Mouse (Mus musculus) liver, embryonic 16.5 days (tissue): Measurements from ENCODE around the gene Hspa12b. TPM values are rescaled to one million over a fixed set of nuclear protein-coding genes. Genes with fewer than 3 reads are reported as not detected.

Experiments used
- ATAC-seq: fragments of 200-750 bp; cut with Nextera tagmentation; 2 replicates; pipeline ENCODE4 v1.8.0; 2017; ENCODE audit warnings: low read depth, mild to moderate bottlenecking, moderate number of reproducible peaks, moderate library complexity
- H3K27ac ChIP-seq: fragments of 300-500 bp; sonication (generic); 2 replicates; pipeline ENCODE4 v1.5.1; 2014; ENCODE audit warnings: mild to moderate bottlenecking, low read length
- H3K27me3 ChIP-seq: fragments of 300-500 bp; sonication (generic); 2 replicates; pipeline ENCODE4 v1.6.1; 2014; ENCODE audit warnings: low read depth, low read length, mixed read lengths; ENCODE audit not compliant: control insufficient read depth, insufficient read depth
- H3K36me3 ChIP-seq: fragments of 300-500 bp; sonication (generic); 2 replicates; pipeline ENCODE4 v1.6.1; 2014; ENCODE audit warnings: mild to moderate bottlenecking; ENCODE audit not compliant: control insufficient read depth, insufficient read depth
- H3K4me1 ChIP-seq: fragments of 300-500 bp; sonication (generic); 2 replicates; pipeline ENCODE4 v1.6.1; 2014; ENCODE audit warnings: low read depth, low read length, mixed read lengths; ENCODE audit not compliant: control insufficient read depth
- H3K4me2 ChIP-seq: fragments of 300-500 bp; sonication (generic); 2 replicates; pipeline ENCODE4 v1.6.1; 2014; ENCODE audit warnings: low read depth, low read length, mixed read lengths
- H3K4me3 ChIP-seq: fragments of 300-500 bp; sonication (generic); 2 replicates; pipeline ENCODE4 v1.5.1; 2014; ENCODE audit warnings: low read depth, mild to moderate bottlenecking, low read length
- H3K9ac ChIP-seq: fragments of 300-500 bp; sonication (generic); 2 replicates; pipeline ENCODE4 v1.6.1; 2014; ENCODE audit warnings: low read depth, low read length
- H3K9me3 ChIP-seq: fragments of 300-500 bp; sonication (generic); replicated peaks from 2 replicates; pipeline ENCODE4 v1.6.1; 2016; ENCODE audit warnings: low read length; ENCODE audit not compliant: control insufficient read depth
- WGBS: fragments of 180-500 bp; shearing (Covaris S2); extraction: QIAGEN DNeasy Blood & Tissue Kit; methylation state at CpG from one replicate; pipeline ENCODE4 v1.1.7; 2014; ENCODE audit not compliant: insufficient replicate concordance; 5-methylcytosine and 5-hydroxymethylcytosine counted together
- polyA plus RNA-seq: library from polyadenylated mRNA; unstranded; fragments of >200 nt; fragmentation: Nextera tagmentation; extraction: Ambion mirVana; gene quantifications from 2 replicates; pipeline ENCODE4 v1.2.1, GENCODE M21; 2015

Hspa12b gene
- polyA plus RNA-seq, 1 experiment from 2014 or later: 2.0 TPM

GRCm38 (mm10) chr2:131142592-131142991, 15.5 kb downstream of the Hspa12b start:
- peaks cover 15% of the 10 kb centered on the region for H3K4me1 ChIP-seq
- no peaks in the 10 kb centered on the region for H3K9me3 ChIP-seq
- WGBS: 19% methylated on average over 18 of the region's 18 CpGs
- peaks cover 35% of the 10 kb centered on the region for H3K36me3 ChIP-seq
- H3K9ac ChIP-seq: no peak overlapping the region
- H3K27me3 ChIP-seq: no peaks in the 10 kb centered on the region
- peak overlapping the region; percentile 22; the same call in 1 of the 2 replicates for H3K4me2 ChIP-seq
- H3K27ac ChIP-seq: no peak overlapping the region
- ATAC-seq: peak; percentile 81
- H3K4me3 ChIP-seq: no peak overlapping the region

GRCm38 (mm10) chr2:131143007-131143780, 16.1 kb downstream of the Hspa12b start:
- no peak for ATAC-seq
- 78% methylated on average over 22 of the region's 22 CpGs for WGBS
- peak overlapping the region; percentile 22; the same call in 1 of the 2 replicates for H3K4me2 ChIP-seq
- H3K9ac ChIP-seq: no peak overlapping the region
- H3K4me3 ChIP-seq: no peak overlapping the region
- H3K27me3 ChIP-seq: no peaks in the 10 kb centered on the region
- H3K27ac ChIP-seq: no peak overlapping the region
- H3K36me3 ChIP-seq: peaks cover 41% of the 10 kb centered on the region
- H3K4me1 ChIP-seq: peaks cover 14% of the 10 kb centered on the region
- no peaks in the 10 kb centered on the region for H3K9me3 ChIP-seq

- Histone ChIP-seq H3K9me3 (no peaks in the 10 kb centered on the region), H3K27me3 (no peaks in the 10 kb centered on the region), H3K4me3 (no peak overlapping the region), H3K27ac (no peak overlapping the region), H3K9ac (no peak overlapping the region), H3K4me1 (peaks cover 10% of the 10 kb centered on the region), H3K36me3 (peaks cover 59% of the 10 kb centered on the region), H3K4me2 (no peak overlapping the region)
- WGBS: 78% methylated on average over 13 of the region's 13 CpGs
- no peak for ATAC-seq
These were observed 18.0 kb downstream of the Hspa12b start for GRCm38 (mm10) chr2:131145121-131145520.

GRCm38 (mm10) chr2:131145536-131145935, 18.5 kb downstream of the Hspa12b start:
- H3K36me3 ChIP-seq: peaks cover 63% of the 10 kb centered on the region
- 83% methylated on average over 2 of the region's 2 CpGs for WGBS
- H3K9ac ChIP-seq: no peak overlapping the region
- no peak overlapping the region for H3K4me3 ChIP-seq
- no peak overlapping the region for H3K27ac ChIP-seq
- H3K9me3 ChIP-seq: no peaks in the 10 kb centered on the region
- H3K27me3 ChIP-seq: no peaks in the 10 kb centered on the region
- ATAC-seq: no peak
- no peak overlapping the region for H3K4me2 ChIP-seq
- peaks cover 10% of the 10 kb centered on the region for H3K4me1 ChIP-seq

GRCm38 (mm10) chr2:131146193-131147042, 19.3 kb downstream of the Hspa12b start:
- Histone ChIP-seq H3K27me3 (no peaks in the 10 kb centered on the region), H3K36me3 (peaks cover 72% of the 10 kb centered on the region), H3K4me3 (no peak overlapping the region), H3K9me3 (no peaks in the 10 kb centered on the region), H3K4me1 (peaks cover 10% of the 10 kb centered on the region), H3K27ac (no peak overlapping the region), H3K4me2 (no peak overlapping the region), H3K9ac (no peak overlapping the region)
- ATAC-seq: no peak
- WGBS: 79% methylated on average over 21 of the region's 21 CpGs

GRCm38 (mm10) chr2:131147043-131147365, 19.9 kb downstream of the Hspa12b start:
- 94% methylated on average over 8 of the region's 8 CpGs for WGBS
- Histone ChIP-seq H3K9ac (no peak overlapping the region), H3K36me3 (peaks cover 75% of the 10 kb centered on the region), H3K4me3 (no peak overlapping the region), H3K4me2 (no peak overlapping the region), H3K27ac (no peak overlapping the region), H3K27me3 (no peaks in the 10 kb centered on the region), H3K4me1 (peaks cover 15% of the 10 kb centered on the region), H3K9me3 (no peaks in the 10 kb centered on the region)
- ATAC-seq: no peak

GRCm38 (mm10) chr2:131148353-131149253, 21.5 kb downstream of the Hspa12b start:
- H3K27ac ChIP-seq: no peak overlapping the region
- ATAC-seq: no peak
- H3K36me3 ChIP-seq: peaks cover 81% of the 10 kb centered on the region
- no peak overlapping the region for H3K4me2 ChIP-seq
- WGBS: 86% methylated on average over 8 of the region's 8 CpGs
- no peaks in the 10 kb centered on the region for H3K27me3 ChIP-seq
- H3K4me3 ChIP-seq: no peak overlapping the region
- no peak overlapping the region for H3K9ac ChIP-seq
- H3K9me3 ChIP-seq: no peaks in the 10 kb centered on the region
- peaks cover 21% of the 10 kb centered on the region for H3K4me1 ChIP-seq

GRCm38 (mm10) chr2:131149254-131149578, 22.1 kb downstream of the Hspa12b start:
- Histone ChIP-seq H3K27me3 (no peaks in the 10 kb centered on the region), H3K4me2 (no peak overlapping the region), H3K9me3 (no peaks in the 10 kb centered on the region), H3K4me3 (no peak overlapping the region), H3K9ac (no peak overlapping the region), H3K27ac (no peak overlapping the region), H3K4me1 (peaks cover 24% of the 10 kb centered on the region), H3K36me3 (peaks cover 81% of the 10 kb centered on the region)
- ATAC-seq: no peak
- 91% methylated on average over 3 of the region's 3 CpGs for WGBS
